Mouse (Mus musculus): ENCODE measurements around the gene Dmpk. TPM values are rescaled to one million over a fixed set of nuclear protein-coding genes. Genes with fewer than 3 reads are reported as not detected.
A peak's percentile ranks its signal among the peaks of the same experiment; 100 is the strongest.

Gene Dmpk
- polyA plus RNA-seq, 1 experiment from 2014 or later, result 13.7 TPM

- peaks cover 7% of the 10 kb centered on the region; the same call in 1 of the 2 replicates for H3K36me3 ChIP-seq
- H3K9ac ChIP-seq, result no peak overlapping the region
- H3K4me2 ChIP-seq (replicated peaks), result no peak overlapping the region
- no peak overlapping the region for H3K4me3 ChIP-seq
- 86% methylated on average over 1 of the region's 1 CpGs for WGBS
- H3K4me1 ChIP-seq, result peaks cover 22% of the 10 kb centered on the region
- H3K9me3 ChIP-seq, result no peaks in the 10 kb centered on the region
- ATAC-seq (ENCODE audit: low FRiP score, low read depth), result no peak
- no peak overlapping the region for H3K27ac ChIP-seq
- H3K27me3 ChIP-seq (replicated peaks), result no peaks in the 10 kb centered on the region
These were observed 16.6 kb downstream of the Dmpk start for GRCm38 (mm10) chr7:19100290-19100689.

- H3K4me3 ChIP-seq, result no peak overlapping the region
- H3K4me1 ChIP-seq, result no peaks in the 10 kb centered on the region
- H3K9me3 ChIP-seq, result no peaks in the 10 kb centered on the region
- no peak for ATAC-seq (ENCODE audit: low FRiP score, low read depth)
- no peaks in the 10 kb centered on the region for H3K36me3 ChIP-seq
- no peak overlapping the region for H3K27ac ChIP-seq
- no peaks in the 10 kb centered on the region for H3K27me3 ChIP-seq (replicated peaks)
- H3K4me2 ChIP-seq (replicated peaks), result no peak overlapping the region
- no peak overlapping the region for H3K9ac ChIP-seq
These were observed 20.1 kb downstream of the Dmpk start for GRCm38 (mm10) chr7:19103741-19104140.

GRCm38 (mm10) chr7:19104486-19104885, 20.8 kb downstream of the Dmpk start:
- H3K9me3 ChIP-seq, result no peaks in the 10 kb centered on the region
- WGBS, result 83% methylated on average over 2 of the region's 2 CpGs
- no peak overlapping the region for H3K4me2 ChIP-seq (replicated peaks)
- H3K36me3 ChIP-seq, result no peaks in the 10 kb centered on the region
- H3K9ac ChIP-seq, result no peak overlapping the region
- H3K27me3 ChIP-seq (replicated peaks), result no peaks in the 10 kb centered on the region
- no peak overlapping the region for H3K4me3 ChIP-seq
- ATAC-seq (ENCODE audit: low FRiP score, low read depth), result no peak
- H3K4me1 ChIP-seq, result no peaks in the 10 kb centered on the region
- H3K27ac ChIP-seq, result no peak overlapping the region

DNA sequence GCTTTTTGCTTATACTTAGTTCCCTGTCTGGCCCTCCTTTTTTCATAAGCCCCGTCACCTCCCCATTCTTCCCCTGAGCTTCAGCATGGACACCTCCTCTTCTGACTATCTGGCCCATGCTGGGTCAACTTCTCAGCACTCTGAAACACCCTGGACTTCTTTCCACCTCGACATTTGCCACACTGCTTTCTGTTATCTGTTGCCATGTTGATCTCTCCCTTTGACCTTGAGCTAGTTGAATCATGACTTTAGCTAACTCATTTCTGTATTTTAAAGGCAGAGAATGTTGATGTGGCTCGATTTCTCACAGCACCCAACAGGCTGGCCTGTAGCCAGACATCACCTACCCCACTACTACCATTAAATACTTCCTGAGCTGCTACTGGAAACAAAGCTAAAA, 23.8 kb downstream of the Dmpk start:
- no peak overlapping the region for H3K9ac ChIP-seq
- 70% methylated on average over 3 of the region's 3 CpGs for WGBS
- ATAC-seq (ENCODE audit: low FRiP score, low read depth), result no peak
- H3K4me2 ChIP-seq (replicated peaks), result no peak overlapping the region
- H3K27me3 ChIP-seq (replicated peaks), result no peaks in the 10 kb centered on the region
- H3K36me3 ChIP-seq, result no peaks in the 10 kb centered on the region
- no peak overlapping the region for H3K4me3 ChIP-seq
- no peaks in the 10 kb centered on the region for H3K4me1 ChIP-seq
- H3K27ac ChIP-seq, result no peak overlapping the region
- H3K9me3 ChIP-seq, result no peaks in the 10 kb centered on the region

DNA sequence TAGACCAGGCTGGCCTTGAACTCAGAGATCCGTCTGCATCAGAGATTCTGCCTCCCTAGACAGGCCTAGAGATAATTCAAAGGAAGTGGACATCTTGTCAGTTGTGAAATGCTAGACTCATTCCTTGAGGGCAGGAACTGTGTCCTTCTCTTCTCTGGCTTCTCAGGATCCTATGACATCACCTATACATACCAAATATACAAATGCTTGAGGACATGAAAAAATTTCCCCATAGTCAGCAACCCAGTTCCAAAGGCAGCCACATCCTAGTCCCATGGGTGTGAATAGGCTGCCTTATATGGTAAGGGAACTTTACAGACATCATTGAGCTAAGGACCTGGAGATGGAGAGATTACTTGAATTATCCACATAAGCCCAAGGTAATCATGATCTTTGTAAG, 25.9 kb downstream of the Dmpk start:
- H3K4me1 ChIP-seq, result no peaks in the 10 kb centered on the region
- H3K9me3 ChIP-seq, result no peaks in the 10 kb centered on the region
- no peaks in the 10 kb centered on the region for H3K27me3 ChIP-seq (replicated peaks)
- H3K36me3 ChIP-seq, result no peaks in the 10 kb centered on the region
- WGBS, result 88% methylated on average over 1 of the region's 1 CpGs
- H3K27ac ChIP-seq, result no peak overlapping the region
- H3K4me3 ChIP-seq, result no peak overlapping the region
- H3K4me2 ChIP-seq (replicated peaks), result no peak overlapping the region
- ATAC-seq (ENCODE audit: low FRiP score, low read depth), result no peak
- no peak overlapping the region for H3K9ac ChIP-seq

DNA sequence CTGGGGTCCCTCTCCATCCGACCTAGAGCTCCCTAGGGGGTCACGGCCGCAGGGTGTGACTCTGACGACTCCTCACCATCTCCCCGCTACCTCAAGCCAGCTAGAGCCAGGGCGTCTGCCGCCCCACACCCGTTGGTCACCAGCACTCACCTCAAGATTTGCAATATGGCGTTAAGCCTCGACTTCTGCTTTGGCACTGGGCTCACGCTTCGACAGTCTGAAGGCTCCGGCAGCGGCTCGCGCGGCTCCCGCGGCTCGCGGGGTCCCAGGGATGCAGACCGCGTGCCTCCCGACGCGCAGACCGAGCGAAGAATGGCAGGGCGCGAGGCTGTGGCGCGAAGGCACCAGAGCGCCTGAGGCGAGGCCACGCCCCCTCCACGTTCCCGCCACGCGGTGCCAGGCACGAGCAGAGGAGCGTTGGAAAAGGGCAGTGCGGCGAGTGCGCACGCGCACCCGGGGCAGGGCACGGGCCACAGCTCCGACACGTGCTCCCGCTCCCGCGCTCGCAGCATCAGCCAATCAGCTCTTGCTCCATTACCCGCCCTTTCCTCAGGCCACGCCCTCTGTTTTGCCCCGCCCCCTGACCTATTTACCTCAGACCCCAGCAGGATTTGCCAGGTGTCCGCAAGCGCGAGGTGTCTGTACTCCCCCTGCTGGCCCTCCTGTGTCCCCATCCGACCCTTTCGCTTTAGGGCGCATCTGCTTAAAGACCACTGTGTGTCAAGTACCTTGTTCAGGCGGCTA, 34.6 kb downstream of the Dmpk start, which contains the start of gene Gm4969:
Gm4969 (minus strand) TSS at position 341 of the 744 bp plus-strand sequence.
- H3K9ac ChIP-seq, result no peak within 1 kb of the TSS
- WGBS, result 22% methylated on average over 64 of the region's 64 CpGs
- peak within 1 kb of the TSS; percentile 26; the same call in 1 of the 2 replicates for H3K4me3 ChIP-seq

DNA sequence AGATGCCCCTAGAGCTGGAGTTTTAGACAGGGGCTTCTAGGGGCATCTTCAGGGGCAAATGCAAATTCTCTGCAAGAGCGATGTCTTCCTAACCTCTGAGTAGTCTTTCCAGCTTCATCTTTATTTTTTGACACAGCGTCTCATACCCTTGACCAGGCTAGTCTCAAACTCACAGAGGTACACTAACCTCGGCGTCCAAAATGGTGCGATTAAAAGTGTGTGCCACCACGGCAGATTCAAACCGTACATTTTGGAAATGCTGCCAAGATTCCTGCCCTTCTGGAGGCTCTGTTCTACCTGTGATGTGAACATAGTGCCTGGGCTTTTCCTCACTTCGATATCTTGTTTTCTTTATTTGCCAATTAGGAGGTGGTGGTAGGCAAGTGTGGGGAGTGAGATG, 35.4 kb downstream of the Dmpk start:
- Histone ChIP-seq H3K27me3 (replicated peaks) (0 out of 2 replicates have a peak, but pooled peaks cover 5% of the 10 kb centered on the region), H3K4me3 (no peak overlapping the region)
- 97% methylated on average over 8 of the region's 8 CpGs for WGBS

More for the DNA sequence above, 34.6 kb downstream of the Dmpk start, which contains the start of gene Gm4969:
- H3K4me1 ChIP-seq, result peaks cover 18% of the 10 kb centered on the region
- H3K9me3 ChIP-seq, result peaks cover 4% of the 10 kb centered on the region; the same call in 1 of the 2 replicates
- H3K27me3 ChIP-seq (replicated peaks), result 0 out of 2 replicates have a peak, but pooled peaks cover 5% of the 10 kb centered on the region
- peak; percentile 26; the same call in 1 of the 2 replicates for ATAC-seq (ENCODE audit: low FRiP score, low read depth)
- H3K4me2 ChIP-seq (replicated peaks), result peak within 1 kb of the TSS; percentile 51
- H3K27ac ChIP-seq, result no peak within 1 kb of the TSS
- H3K36me3 ChIP-seq, result no peaks in the 10 kb centered on the region

GRCm38 (mm10) chr7:19119631-19120429, 36.2 kb downstream of the Dmpk start, which contains the start of gene Fbxo46:
Gene Fbxo46, plus strand, starts transcription at chr7:19119859.
- peak within 1 kb of the TSS; percentile 62 for H3K4me3 ChIP-seq
- peaks cover 18% of the 10 kb centered on the region for H3K4me1 ChIP-seq
- peaks cover 4% of the 10 kb centered on the region; the same call in 1 of the 2 replicates for H3K9me3 ChIP-seq
- peak within 1 kb of the TSS; percentile 84 for H3K4me2 ChIP-seq (replicated peaks)
- no peak within 1 kb of the TSS for H3K27ac ChIP-seq
- peak within 1 kb of the TSS; percentile 70 for H3K9ac ChIP-seq
- 0 out of 2 replicates have a peak, but pooled peaks cover 5% of the 10 kb centered on the region for H3K27me3 ChIP-seq (replicated peaks)
- peak; percentile 95 for ATAC-seq (ENCODE audit: low FRiP score, low read depth)
- WGBS, result 3% methylated on average over 34 of the region's 34 CpGs
- no peaks in the 10 kb centered on the region; the same call in 1 of the 2 replicates for H3K36me3 ChIP-seq

More for the DNA sequence above, 35.4 kb downstream of the Dmpk start:
- peak; percentile 20 for ATAC-seq (ENCODE audit: low FRiP score, low read depth)
- Histone ChIP-seq H3K9me3 (peaks cover 4% of the 10 kb centered on the region; the same call in 1 of the 2 replicates), H3K4me1 (peaks cover 18% of the 10 kb centered on the region), H3K4me2 (replicated peaks) (0 out of 2 replicates have a peak overlapping the region, but pooled peaks have one; percentile 7), H3K9ac (no peak overlapping the region), H3K36me3 (no peaks in the 10 kb centered on the region), H3K27ac (no peak overlapping the region)

DNA sequence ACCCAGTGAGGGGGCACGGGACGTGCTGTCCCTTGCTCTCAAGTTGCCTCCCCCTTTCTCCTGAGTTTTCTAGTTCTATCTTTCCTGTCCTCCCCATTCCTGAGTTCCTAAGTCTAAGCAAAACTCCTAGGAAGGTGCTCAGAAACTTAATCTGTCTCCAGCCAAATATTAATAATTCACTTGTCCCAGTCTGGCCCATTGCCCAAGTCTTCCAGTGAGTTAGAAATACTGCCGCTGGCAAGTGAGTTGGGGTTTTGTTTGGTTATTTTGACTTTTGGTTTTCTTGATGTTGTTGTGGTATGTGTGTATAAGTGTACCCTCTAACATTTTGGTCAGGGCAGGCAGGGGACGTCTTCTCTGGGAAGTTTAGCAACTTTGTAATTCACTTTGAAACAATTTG, 38.0 kb downstream of the Dmpk start:
- 0 out of 2 replicates have a peak, but pooled peaks cover 5% of the 10 kb centered on the region for H3K27me3 ChIP-seq (replicated peaks)
- H3K27ac ChIP-seq, result no peak overlapping the region
- no peak overlapping the region for H3K4me3 ChIP-seq
- H3K9me3 ChIP-seq, result peaks cover 4% of the 10 kb centered on the region; the same call in 1 of the 2 replicates
- H3K4me2 ChIP-seq (replicated peaks), result no peak overlapping the region
- WGBS, result 93% methylated on average over 4 of the region's 4 CpGs
- peaks cover 18% of the 10 kb centered on the region for H3K4me1 ChIP-seq
- no peaks in the 10 kb centered on the region; the same call in 1 of the 2 replicates for H3K36me3 ChIP-seq
- no peak for ATAC-seq (ENCODE audit: low FRiP score, low read depth)
- H3K9ac ChIP-seq, result no peak overlapping the region

DNA sequence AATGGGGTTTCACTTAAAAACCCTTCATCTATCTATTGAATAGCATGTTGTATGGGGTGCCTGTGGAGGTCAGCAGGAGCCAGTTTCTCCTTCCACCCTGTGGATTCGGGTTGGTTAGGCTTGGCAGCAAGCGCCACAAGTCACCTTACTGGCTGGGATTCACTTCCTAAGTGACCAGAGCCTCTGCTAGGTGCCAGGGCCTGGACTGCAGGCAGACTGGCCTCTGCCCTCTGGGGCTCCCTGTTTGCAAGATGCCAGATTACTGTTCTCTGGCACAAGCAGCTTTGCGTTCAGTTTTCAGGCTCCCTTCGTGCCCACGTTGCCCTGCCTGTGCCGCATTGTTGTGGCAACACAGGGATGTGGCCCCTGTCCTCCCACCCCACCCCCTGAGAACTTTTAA, 41.1 kb downstream of the Dmpk start:
- no peak overlapping the region for H3K27ac ChIP-seq
- H3K4me1 ChIP-seq, result peaks cover 12% of the 10 kb centered on the region
- ATAC-seq (ENCODE audit: low FRiP score, low read depth), result no peak
- H3K27me3 ChIP-seq (replicated peaks), result no peaks in the 10 kb centered on the region
- WGBS, result 91% methylated on average over 6 of the region's 6 CpGs
- H3K9ac ChIP-seq, result 0 out of 2 replicates have a peak overlapping the region, but pooled peaks have one; percentile 8
- H3K4me3 ChIP-seq, result no peak overlapping the region
- H3K36me3 ChIP-seq, result peaks cover under 1% of the 10 kb centered on the region; the same call in 1 of the 2 replicates
- no peak overlapping the region for H3K4me2 ChIP-seq (replicated peaks)
- no peaks in the 10 kb centered on the region for H3K9me3 ChIP-seq

GRCm38 (mm10) chr7:19127744-19128143, 44.1 kb downstream of the Dmpk start:
- H3K4me2 ChIP-seq (replicated peaks), result no peak overlapping the region
- H3K4me1 ChIP-seq, result peaks cover 14% of the 10 kb centered on the region
- ATAC-seq (ENCODE audit: low FRiP score, low read depth), result no peak
- H3K36me3 ChIP-seq, result peaks cover 3% of the 10 kb centered on the region; the same call in 1 of the 2 replicates
- H3K27ac ChIP-seq, result no peak overlapping the region
- H3K9me3 ChIP-seq, result no peaks in the 10 kb centered on the region
- H3K27me3 ChIP-seq (replicated peaks), result no peaks in the 10 kb centered on the region
- WGBS, result 93% methylated on average over 5 of the region's 5 CpGs
- H3K9ac ChIP-seq, result no peak overlapping the region
- H3K4me3 ChIP-seq, result no peak overlapping the region

- peaks cover 4% of the 10 kb centered on the region; the same call in 1 of the 2 replicates for H3K36me3 ChIP-seq
- 93% methylated on average over 5 of the region's 5 CpGs for WGBS
- H3K4me2 ChIP-seq (replicated peaks), result no peak overlapping the region
- peaks cover 14% of the 10 kb centered on the region for H3K4me1 ChIP-seq
- no peak for ATAC-seq (ENCODE audit: low FRiP score, low read depth)
- H3K4me3 ChIP-seq, result no peak overlapping the region
- no peaks in the 10 kb centered on the region for H3K27me3 ChIP-seq (replicated peaks)
- H3K9me3 ChIP-seq, result no peaks in the 10 kb centered on the region
- no peak overlapping the region for H3K27ac ChIP-seq
- H3K9ac ChIP-seq, result no peak overlapping the region
These were observed 45.7 kb downstream of the Dmpk start for GRCm38 (mm10) chr7:19129396-19129795.

Measured in neural tube, embryonic 12.5 days (tissue).